Mouse (Mus musculus) E14TG2a.4 (cell line): ENCODE results near the gene Cers1.

ENCODE experiments used
- CTCF ChIP-seq: conservative IDR thresholded peaks from 2 replicates; pipeline ENCODE4 v1.5.1; 2014; ENCODE audit warnings: low read length
- NANOG ChIP-seq: IDR thresholded peaks from 2 replicates; pipeline ENCODE4 v1.6.1; 2014; ENCODE audit warnings: borderline replicate concordance, low read length, mixed read lengths
- POU5F1 ChIP-seq: IDR thresholded peaks from 2 replicates; pipeline ENCODE4 v1.6.1; 2014; ENCODE audit warnings: low read length, borderline replicate concordance

- TF ChIP-seq CTCF = no peak
- no peak for TF ChIP-seq NANOG
- TF ChIP-seq POU5F1 = no peak
These were observed 17.3 kb downstream of the Cers1 start for GRCm38 (mm10) chr8:70332878-70333202.
